Mouse (Mus musculus): ENCODE measurements around the gene Rffl.

The Rffl gene

DNA sequence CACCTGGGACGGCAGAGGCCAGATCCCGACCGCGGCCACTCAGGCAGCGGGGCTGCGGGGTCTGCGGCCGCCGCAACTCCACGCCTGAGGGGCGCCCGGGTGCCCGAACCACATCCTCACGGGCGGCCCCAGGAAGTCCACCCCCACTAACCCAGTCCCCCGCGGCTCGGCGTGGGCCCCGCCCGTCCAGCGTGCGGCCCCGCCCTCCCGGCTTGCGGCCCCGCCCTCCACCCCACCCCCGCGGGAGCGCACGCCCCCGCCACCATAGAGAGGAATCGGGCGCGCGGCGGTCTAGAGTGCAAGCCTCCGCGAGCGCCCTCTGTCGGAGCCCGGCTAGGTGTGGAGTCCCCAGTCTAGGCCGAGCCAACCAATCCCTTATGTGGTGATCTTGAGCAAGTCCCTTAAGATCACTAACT, at the start of gene Rffl:
Gene Rffl (minus strand): TSS at position 180 of the 416 bp plus-strand sequence.
- DNase-seq: peak; percentile 96 to 100

DNA sequence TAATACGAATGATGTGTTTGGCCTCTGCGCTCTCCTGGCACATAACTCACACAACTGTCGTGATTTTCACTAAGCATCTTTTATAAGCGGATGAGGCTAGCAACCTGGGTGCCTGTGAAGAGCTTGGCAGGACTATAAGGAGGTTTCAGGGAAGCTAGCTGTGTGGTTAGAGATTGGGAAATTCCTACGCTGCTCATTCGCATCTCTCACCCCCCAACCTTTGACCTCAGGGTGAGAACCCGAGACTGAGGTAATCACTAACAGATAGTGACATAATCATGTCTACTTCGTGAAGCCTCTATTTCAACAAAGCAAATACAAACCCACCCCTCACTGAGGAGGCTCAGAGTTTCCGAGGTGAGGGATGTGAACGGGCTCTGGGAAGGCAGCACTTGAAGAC, 49.8 kb upstream of the Rffl start:
- no peak for DNase-seq

DNA sequence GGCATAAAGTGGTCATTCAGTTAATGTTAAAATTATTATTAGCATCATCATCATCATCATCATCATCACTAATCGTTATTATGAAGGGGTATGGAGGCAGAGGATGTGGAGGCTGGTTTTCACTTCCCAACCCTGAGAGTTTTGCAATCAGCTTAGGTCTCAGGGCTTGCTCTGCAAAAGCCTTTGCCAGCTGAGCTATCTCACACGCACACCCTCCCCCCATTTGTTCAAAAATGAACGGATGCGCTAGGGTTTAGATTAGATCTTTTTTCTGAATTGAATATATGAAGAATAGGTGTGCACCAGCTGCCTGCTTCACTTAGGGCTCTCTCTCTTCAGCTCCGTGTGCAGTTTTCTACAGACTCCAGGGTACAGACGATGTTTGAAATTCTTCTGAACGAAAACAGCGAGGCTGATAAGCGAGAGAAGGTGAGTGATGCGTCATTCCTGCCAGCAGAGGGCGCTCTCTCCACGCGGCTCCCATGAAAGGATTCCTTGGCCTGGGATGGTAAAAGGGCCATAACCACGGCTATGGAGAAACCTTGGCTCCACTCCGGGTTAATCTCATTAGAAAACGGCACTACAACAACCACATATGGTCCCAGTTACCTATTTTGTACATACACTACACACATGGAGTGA, 43.8 kb upstream of the Rffl start:
- peak; percentile 70 to 90 for DNase-seq

DNA sequence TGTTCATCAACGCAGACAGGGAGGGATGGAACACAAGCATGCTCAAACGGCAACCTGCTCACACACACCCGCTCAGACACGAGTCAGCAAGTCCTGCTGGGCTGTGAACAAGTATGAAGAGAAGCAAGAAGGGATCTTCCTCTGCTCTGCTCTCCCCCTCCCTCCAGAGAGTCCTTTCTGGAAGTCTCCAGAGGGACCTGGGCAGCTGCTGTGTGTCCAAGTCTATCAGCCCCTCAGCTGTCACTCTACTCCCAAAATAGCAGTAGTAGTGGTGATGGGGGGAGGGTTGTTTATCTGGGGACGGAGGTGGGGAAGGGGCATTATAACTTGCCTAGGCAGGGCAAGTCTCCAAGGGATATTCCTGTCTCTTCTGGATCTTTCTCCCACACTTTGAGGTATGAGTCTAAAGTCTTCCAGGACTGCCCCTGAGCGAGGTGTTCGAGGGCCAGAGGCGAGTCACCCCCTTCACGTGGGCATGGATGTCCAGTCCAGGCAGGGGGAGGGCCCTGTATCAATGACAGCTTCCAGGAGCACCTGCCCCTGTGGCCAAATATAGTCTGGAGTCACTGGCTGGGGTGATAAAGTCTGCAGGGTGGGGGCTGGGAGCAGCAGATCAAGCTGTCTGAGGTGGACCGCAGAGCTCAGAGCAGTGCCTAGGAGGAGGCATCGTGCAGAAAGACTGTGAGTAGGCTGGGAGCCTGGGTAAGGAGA, 39.8 kb upstream of the Rffl start:
- no peak for DNase-seq

DNA sequence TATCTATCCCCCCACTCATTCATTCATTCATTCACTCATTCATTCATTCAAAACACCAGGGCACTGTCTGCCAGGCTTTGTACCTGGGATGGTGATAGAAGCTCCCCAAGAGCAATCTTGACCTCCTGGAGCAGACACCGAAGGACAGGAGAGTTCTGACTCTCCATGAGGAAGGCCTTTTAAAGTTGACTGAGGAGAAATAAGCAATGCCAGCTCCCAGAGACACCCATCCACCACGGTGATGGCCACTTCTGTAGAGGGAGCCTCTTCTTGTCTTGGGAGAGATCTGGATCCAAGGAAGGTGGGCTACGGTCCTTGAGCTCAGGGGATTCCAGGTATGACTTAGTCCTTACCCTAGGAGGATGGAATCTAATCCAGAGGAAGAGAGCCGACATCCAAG, 39.2 kb upstream of the Rffl start, which contains the start of gene Unc45b:
Gene Unc45b (plus strand): TSS at position 301 of the 400 bp plus-strand sequence.
- DNase-seq: no peak

DNA sequence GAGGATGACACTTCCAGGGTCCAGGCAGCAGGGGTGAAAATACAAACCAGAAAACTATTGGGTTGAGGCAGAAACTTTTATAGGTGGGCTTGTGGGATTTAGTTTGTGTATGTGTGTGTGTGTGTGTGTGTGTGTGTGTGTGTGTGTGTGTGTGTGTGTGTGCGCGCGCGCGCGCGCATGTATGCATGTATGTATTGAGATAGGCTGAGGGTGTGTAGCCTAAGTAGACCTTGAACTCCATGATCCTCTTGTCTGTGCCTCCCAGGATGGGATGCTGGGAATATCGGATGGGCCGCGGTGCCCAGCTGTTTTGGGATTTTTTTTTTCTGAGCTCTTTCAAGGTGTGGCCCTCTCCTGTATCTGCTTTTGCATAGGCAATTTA, 37.6 kb upstream of the Rffl start:
- no peak for DNase-seq

DNA sequence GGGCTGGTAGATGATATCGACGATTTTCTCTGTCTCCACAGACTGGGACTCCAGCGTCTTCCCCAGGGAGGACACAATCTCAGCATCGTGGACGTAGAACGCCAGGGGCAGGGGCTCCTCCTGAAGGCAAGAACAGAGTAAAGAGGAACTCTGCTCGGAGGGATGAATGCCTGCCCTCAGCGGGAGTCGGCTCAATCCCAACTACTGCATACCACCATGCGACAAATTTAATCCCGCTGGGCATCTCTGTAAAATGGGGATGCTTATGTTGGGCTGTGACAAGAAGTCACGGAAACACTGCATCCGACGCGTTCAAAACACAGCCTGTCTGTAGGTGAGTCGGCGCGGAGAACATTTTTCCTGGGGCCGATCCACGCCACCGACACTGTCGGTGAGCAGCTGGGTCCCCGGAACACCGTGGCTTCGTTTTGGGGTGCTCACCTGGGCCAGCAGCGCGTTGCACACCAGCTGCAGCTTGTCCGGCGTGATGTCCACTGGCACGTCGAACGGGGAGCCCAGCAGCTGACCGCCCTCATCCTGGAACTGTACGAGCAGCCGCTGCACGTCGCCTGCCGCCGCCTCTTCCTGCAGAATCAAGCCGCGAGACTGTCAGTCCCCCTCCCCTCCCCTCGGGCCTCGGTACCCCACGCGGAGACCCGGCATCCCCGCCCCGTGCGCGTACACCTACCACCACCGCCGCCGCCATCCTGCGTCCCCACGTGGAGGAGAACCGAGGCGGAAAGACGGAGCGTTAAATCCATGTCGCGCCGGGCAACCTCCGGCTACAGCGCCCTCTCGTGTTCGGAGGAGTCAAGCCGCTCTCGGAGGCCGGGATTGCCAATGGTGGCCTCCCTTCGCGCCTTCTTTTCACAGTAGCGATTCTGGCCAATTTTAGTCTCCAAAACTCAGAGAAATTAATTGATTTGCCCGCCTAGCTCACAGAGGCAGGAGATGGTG, 36.9 kb upstream of the Rffl start, which contains the start of gene Nle1:
Gene Nle1 (minus strand): TSS at position 761 of the 957 bp plus-strand sequence.
- DNase-seq: peak; percentile 91 to 95

DNA sequence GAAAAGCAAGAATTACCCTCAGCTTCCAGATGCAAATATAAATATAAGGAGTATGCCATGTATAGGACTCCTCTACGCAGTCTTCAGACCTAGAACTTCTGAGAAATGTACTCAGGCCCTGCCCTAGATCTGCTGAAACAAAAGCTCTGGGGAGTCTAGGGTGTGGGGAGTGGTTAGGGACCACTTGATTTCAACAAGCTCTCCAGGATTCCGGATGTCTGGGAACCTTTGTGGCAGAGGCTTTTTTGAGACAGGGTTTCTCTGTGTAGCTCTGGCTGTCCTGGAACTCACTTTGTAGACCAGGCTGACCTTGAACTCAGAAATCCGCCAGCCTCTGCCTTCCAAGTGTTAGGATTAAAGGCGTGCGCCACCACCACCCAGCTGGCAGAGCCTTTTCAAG, 34.8 kb upstream of the Rffl start:
- no peak for DNase-seq

DNA sequence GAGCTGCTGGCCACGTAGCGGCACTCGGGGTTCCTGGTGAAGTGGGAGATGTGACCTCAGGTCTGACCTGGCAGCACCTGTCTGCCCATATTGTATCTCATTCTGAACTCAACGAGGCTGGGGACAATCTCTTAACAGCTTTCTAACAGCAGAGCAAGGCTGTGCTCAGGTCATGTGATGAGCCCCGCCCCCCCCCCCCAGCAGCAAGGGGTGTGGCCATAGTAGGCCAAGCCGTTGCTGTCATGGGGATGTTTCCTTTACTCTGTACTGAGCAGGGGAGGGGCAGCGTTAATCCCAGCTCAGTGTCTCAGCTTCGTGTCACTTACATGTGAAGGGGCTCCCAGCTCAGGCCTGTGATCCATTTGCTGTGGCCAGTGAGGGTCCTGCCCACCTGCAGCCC, 33.9 kb upstream of the Rffl start:
- DNase-seq: no peak

DNA sequence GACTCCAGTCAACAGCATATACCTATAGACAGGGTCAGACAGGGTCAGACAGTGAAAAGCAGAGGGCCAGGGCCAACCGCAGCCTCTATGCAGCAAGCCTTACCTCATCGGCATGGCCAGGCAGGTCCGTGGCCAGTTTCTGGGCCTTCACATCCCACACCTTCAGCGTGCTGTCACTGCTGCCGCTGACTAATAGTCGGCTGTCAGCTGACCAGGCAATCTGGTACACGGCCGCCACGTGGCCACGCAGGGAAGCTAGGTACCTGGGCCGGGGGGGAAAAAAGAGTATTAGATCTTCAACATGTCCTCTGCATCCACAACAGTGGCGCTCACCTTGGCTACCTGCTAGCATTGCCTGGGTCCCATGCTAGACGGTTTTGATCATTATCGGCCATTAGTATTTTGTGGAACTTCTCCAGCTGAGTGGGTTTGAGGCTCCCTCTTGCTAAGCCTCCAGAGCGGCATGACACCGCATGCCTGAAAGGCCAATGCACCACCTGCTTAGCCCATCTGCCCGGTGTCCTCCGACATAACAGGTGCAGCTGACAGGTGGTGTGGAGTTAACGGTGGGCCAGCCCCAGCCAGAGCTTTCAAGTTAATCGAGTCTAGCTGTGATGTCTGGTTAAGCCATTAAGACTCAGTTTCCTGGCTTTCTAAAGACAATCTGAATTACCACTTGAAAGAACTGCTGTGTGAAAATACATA, 30.7 kb upstream of the Rffl start:
- no peak for DNase-seq

DNA sequence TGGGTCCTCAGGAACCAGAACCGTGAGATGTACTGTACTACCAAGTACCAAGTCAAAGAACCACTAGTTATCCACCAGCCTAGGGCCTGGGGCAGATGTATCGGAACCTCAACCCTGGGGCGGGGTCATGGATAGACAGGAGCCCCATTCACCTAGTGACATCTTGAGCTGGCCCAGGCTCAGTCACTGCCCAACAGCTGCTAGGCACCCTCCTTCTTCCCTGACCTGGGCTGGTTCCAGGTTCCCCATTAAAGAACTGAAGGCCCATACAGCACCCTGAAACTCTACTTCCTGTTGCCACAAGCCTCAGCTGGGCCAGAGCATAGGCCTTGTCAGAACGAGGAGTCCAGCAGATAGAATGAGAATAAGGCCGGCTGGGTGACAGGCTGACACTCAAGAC, 28.7 kb upstream of the Rffl start:
- no peak for DNase-seq

DNA sequence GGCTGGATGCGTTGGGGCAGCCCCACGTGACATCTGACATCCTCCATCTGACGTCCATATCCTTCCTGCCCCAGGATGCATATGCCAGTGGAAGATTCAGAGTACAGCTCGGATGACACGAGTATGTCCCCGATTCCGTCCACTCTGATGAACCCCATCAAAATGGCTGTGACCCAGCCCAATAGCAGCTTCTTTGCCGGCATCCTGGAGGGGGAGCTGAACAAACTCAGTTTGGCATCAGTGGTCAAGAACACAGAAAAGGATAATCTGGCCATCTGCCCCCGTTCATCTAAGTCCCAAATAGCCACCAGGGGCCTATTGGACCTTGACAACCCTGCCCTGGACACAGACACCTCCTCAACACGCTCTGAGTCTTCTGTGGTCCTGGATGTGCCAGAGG, 26.5 kb upstream of the Rffl start:
- peak; percentile 27 to 31 for DNase-seq

DNA sequence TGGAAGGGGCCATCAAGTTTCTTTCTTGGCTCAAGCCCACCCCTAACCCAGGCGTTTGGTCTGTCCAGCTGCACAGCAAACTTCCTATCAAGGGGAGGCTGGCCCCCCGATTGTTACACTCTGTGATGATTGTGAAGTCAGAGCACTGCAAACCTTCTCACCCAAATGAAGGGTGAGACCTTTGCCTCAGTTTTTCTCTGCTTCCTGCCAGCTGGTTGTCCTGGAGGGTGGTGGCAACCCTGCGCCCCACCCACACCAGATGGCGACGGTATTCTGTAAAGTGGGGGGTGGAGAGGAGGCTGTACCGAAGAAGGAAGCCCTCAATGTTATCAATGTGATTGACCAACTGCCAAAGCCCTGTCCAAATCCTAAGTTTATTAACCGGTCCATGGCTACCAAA, 20.9 kb upstream of the Rffl start, which contains the start of gene Fndc8:
Gene Fndc8 (plus strand): TSS at position 189 of the 400 bp plus-strand sequence.
- no peak for DNase-seq

DNA sequence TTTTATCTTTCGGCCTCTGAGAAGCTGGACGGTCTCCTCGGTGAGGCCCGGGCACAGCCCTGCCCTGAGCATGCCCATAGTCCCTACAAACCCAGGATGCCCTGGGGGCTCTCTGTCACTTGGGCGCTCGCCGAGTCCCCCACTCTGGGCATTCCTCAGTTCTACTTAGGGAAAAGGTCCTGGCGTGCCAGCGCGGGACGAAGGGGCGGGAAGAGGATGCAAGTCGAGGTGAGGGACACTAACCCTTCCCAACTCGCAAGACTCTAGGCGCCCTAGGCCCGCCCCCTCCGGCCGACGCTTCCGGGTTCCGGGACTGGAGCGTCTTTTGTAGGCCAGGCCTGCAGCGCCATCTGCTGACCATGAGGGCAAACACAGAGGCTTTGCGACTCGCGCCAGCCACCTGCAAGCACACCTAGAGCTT, 19.3 kb upstream of the Rffl start, which contains the start of gene Rad51d:
Gene Rad51d (minus strand): TSS at position 273 of the 421 bp plus-strand sequence.
- peak; percentile 96 to 98 for DNase-seq

DNA sequence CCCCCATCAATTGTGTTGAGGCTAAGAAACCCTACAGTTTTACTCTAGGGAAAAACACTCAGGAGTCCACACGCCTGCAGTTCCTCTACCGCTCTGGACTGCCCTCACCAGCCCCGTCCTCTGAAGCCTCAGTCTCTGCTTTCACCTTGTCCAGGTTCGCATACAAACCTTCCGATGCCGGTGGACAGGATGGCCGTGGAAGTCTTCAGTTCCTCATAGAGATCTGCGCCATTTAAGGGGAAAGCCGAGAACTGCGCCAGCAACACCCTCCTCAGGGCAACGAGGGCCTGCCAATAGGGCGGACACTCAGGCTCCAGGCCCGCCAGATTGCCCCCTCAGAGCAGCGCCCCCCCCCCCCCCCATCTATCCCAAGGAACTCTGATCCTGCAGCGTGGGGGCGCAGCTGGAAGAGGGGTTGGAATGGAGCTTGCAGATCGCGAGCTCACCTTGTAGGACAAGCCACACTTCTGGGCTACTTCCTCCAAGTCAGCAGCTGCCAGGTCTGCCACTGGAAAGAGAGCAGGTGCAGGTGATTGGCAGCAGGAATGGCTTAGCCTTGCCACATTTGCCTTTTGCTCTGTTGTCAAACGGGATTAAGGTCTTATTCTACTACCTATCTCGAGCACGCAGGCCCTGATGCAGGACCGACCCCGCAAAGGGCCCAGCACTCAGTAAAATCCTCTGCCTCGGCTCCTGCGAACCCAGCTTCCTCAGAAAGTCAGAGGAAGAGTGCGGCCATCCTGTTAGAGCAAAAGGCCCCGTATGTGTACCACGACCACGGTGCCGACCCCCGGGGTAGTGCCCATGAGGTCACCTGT, 18.7 kb upstream of the Rffl start:
- DNase-seq: peak; percentile 22 to 52

DNA sequence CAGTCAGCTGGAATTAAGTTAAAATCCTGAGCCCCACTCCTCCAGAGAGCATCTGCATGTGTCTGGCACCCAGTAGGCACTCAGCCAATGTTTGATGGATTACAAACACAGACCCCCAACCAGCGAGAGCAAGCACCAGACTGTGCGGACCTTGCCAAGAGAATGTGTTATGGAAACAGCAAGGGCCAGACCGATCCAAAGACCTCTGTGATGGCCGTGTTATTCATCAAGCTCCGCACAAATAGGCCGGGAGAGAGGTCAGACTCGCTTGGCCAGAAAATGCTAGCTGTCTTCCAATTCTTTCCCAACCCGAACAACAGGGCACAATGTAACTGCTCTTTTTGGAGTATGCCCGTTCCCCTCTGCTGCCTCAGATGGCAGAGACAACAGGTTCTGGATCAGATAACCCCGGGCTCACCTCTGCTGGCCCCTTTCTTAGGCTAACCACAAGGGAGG, 17.5 kb upstream of the Rffl start:
- peak; percentile 76 to 82 for DNase-seq

DNA sequence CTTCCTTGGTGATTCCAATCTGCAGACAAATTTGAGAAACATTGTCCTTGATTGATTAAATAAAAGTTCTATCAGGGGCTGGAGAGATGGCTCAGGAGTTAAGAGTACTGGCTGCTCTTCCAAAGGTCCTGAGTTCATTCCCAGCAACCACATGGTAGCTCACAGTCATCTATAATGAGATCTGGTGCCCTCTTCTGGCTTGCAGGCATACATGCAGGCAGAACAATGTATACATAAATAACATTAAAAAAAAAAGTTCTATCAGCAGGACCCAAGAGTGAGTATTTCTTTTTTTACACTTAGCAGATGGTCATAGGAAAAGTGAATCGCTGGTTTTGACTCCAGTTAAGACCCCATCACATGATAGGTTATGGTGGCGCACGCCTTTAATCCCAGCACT, 15.5 kb upstream of the Rffl start:
- DNase-seq: no peak

DNA sequence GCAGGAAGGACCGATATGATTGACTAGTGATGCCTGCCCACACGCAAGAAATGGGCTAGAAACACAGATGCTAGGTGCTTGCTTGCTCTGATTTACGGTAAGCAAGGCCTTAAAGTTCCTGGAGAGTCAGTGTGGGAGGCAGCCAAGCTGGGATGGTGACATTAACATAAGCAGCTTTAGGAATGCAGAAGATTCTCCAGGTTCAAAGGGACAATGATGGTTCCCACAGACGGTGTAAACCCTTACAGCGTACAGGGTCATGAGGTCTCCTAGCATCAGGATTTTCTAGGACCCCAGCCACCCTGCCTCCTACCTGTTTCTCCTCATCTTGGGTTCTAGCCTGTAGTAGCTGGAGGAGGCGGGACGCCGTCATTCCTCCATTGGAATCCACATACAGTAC, 12.2 kb upstream of the Rffl start:
- DNase-seq: no peak

DNA sequence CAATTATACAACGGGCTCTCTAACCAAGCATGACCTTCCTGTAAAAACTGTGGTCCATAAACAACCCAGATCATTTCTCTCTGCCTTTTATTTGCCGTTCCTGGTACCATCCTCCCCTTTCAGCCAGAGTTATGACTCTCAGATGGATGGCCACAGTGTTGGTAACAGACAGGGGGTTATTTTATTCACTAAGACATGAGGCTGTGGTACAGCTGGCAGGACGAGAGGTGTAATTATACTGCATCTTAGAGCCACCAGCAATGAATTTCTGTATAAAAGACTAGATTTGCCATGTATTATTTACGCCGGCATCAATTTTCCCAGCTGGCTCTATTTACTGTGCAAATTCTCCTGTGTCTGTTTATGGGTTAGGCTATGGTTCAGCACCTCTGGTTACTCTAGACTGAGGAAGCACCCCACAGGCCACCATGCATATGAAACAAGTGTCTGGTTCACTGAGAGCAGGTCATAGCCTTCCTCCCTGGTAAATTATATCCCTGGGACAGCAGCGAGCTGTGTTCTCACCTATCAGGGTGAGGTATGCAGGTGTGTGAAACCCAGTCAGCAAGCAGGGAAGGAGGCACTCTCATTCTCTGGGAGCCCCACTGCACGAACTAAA, 6.8 kb upstream of the Rffl start:
- no peak for DNase-seq

DNA sequence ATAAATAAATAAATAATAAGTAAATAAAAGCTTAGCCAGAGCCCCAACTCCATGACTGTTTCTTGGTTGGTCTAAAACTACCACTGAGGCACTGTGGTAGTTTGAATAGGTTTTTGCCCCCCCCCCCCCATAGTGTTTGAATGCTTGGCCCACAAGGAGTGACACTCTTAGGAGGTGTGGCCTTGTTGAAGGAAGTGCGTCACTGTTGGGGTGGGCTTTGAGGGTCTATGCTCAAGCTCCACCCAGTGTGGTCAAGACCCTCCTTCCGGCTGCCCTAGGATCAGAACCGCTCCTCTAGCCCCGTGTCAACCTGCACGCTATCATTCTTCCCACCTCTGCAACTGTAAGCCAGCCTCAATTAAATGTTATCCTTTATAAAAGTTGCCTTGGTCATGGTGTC, 4.6 kb upstream of the Rffl start:
- DNase-seq: no peak

DNA sequence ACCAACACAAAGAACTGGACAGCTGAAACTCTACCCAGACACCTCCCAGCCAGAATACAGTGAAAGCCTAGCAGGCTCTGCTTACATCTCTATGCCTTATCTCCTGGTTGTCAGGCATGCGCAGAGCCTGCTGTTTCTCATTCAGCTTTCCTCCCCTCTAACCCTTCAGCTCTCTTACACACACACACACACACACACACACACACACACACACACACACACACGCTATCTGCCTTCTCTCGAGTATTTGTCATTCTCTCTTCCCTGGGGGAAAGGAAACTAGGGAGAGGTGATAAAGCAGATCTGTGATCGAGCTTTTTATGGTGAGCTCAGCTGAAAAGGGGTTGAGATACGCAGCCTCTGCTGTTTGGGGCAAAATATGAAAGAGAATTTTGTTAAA, 3.9 kb upstream of the Rffl start:
- DNase-seq: no peak

Data from kidney, postnatal 36 days (tissue).